Mouse (Mus musculus) spleen, postnatal 14 days (tissue): ENCODE measurements around the gene Bet1l.

ENCODE experiments used
- DNase-seq, 2 experiments: peaks; one replicate each; pipeline ENCODE4 v3.0.0; 2021 to 2022; ENCODE audit warnings: low spot score in 2 of 2

Bet1l gene

DNA sequence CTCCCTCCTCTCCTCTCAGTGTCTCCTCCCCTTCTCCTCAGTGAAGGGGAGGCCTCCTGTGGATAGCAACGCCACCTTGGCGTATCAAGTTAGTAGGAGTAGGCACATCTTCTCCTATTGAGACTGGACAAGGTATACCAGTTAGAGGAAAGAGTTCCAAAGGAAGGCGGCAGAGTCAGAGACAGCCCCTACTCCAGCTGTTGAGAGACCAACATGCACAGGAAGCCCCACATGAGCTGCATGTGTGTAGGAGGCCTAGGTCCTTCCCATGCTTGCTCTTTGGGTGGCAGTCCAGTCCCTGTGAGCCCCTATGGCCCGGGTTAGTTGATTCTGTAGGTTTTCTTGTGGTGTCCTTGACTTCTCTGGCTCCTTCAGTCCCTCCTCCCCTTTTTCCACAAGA, 24.0 kb downstream of the Bet1l start:
- no peak for DNase-seq

DNA sequence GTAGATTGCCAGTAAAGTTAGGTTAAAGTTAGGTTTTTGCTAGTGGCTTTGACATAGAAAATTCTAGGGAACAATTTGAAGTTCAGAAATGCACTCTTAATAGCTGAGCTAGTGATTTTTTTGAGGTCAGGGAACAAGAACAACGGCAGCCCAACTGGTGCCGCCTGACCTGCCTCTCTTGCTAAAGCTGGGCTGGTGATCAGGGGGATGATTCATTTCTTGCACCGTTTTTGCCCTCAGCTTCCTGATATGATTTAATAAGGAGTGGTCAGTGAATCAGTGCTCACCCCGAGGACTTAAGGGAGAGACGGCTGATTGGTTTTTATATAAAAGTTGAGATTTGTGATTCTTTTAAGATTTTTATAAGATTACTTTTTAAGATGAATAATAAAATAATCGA, 25.9 kb downstream of the Bet1l start:
- no peak for DNase-seq

DNA sequence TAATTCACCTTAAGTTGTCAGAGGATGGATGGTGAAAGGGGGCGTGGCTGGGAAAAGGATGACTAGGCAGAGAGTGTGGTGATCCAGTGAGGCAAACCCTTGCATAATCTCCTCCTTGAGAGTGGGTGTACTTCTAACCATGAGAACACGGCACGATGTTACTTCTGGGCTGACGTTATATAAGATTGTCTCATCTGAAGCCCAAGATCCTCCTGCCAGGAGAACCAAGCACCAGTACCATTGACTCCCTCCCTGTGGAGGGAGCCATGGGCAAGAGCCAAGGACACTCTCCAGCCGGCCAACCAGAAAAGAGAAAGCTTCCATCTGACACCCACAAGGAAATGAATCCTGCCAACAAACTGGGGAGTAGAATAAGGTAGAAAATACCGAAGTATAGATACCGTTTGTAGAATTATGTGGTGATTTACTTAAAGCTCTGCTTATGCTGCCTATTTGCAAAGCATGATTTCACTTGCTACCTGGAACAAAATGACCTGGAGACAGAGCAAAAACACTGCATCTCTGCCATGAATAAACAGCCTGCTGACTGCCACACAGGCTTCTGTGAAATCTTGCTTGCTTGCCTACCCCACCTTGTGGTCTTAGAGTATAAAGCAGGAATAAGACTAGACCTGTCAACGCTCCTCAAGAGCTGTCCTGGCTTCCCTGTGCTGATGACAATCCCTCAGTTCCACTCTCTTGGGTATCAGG, 29.1 kb downstream of the Bet1l start:
- DNase-seq, result no peak

DNA sequence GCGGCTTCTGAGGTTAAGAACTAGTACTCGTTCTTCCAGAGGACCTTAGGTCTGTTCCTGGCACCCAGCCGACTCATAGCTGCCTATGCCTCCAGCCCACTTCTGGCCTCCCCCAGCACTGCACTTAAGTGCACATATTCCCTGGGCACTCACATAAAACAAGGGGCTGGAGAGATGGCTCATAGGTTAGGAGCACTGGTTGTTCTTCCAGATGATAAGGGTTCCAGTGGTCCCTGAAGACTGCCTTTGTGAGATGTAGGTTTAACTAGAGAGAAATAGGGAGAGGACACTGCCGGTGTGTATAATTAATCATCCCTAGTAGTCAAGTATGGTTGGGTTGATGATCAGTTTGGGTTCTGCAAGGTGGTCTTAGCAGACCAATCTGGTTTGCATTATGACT, 34.6 kb downstream of the Bet1l start:
- DNase-seq, result no peak

DNA sequence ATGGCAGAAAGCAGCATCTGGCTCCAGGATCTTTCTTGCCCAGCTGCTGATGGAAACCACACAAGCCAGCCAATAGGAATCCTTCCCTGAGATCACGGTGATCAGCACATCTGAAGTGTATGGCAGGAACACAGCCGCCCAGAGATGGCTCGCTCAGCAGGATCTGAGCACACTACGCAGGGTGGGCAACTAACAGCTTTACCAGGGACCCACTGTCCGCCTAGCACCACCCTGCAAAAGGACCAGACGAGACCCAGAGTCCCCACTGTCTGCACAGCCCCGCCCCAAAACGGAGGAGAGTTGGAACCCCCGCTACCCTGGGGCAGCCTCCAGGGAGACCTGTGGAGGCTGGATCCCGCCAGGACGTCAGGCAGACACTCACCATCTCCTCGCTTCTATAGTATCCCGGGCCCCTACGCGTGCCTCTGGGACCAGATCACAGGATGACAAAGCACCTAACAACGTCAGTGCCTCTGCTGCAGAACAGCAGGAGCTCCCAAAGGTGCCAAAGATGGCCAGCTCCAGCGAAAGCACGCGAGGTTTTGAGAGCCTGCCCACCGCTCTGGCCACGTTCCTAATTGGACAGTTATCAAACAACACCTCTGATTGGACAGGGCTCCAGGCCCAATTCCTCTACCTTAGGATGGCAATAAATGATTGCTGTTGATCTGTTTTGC, 35.6 kb downstream of the Bet1l start, which contains the start of gene Zfp941:
Zfp941 (minus strand) TSS at position 526 of the 677 bp plus-strand sequence.
- DNase-seq, result no peak

DNA sequence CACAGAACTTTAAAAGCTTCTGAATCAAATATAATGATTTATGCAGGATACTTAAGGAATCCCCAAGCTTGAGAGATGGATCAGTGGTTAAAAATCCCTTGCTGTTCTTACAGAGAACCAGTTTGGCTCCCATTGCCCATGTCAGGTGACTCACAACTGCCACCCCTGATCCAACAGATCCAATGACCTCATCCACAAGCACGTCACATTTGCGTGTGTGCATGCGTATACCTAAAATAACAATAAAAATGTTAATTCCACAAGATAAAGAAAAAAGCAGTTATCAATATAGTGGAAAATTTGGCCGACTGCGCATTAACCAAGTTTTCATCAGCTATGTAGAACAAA, 36.1 kb downstream of the Bet1l start:
- no peak for DNase-seq

DNA sequence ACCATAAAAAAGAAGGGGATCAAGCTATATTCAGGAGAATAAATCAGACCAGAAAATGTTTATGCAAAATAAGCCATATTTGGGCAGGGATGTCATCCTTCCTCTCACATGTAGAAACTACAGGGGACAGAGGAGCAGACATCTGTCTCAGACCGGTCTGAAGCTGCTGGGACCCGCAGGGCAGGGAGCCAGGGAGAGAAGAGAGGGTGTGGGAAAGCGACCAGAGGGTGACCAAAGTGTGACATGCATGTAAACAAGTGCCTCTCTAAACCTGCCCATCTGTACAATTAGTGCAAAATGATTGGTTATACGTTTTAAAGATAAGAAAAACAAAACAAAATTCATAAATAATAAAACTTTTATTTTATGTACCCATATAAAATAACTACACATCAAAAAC, 37.2 kb downstream of the Bet1l start:
- no peak for DNase-seq

DNA sequence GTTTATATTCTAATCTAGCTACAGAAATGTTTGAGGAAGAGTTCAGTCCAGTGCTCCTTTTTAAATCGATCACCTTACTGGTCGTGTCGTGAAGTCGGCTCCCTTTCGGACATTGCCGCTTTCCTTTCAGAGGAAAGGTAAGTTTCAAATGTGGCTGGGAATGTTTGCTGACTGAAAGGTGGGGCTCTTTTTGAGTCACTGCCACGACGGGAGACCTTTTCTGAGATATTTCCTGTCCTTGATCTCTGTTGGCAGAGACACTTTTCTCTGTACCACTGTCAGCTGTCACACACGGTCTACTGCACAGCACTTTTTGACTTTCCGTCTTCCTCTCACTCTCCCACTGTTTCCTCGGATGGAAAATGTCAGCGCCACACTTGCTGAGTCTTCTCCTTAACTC, 44.5 kb downstream of the Bet1l start:
- no peak for DNase-seq

DNA sequence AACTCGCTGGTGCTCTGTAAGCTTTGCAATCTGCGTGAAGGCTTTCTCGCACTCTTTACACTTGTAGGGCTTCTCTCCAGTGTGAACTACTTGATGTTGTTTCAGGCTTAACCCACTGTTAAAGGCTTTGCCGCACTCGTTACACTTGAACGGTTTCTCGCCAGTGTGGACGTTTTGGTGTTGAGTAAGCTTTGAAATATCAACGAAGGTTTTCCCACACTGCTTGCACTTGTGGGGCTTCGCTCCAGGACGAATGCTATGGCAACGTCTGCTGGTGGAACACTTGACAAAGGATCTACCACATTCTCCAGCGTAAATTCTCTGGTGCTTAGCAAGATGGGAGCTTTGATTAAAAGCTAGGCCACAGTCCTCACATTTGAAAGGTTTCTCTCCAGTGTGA, 45.7 kb downstream of the Bet1l start:
- DNase-seq, result no peak

DNA sequence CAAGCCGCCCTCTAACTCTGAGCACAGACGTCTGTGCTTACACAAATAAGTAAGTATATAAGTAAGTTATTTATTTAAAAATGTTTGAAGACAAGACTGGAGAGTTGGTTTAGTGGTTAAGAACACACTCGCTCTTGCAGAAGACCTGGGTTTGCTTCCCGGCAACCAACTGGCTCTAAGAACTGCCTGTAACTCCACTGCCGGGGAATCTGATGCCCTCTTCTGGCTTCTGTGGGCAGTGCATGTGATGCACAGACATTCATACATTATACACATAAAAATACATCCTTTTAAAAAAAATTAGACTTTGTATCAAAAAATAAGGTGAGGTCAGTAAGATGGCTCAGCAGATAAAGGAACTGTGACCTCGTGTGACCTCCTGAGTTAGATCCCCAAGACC, 46.9 kb downstream of the Bet1l start:
- DNase-seq, result no peak

DNA sequence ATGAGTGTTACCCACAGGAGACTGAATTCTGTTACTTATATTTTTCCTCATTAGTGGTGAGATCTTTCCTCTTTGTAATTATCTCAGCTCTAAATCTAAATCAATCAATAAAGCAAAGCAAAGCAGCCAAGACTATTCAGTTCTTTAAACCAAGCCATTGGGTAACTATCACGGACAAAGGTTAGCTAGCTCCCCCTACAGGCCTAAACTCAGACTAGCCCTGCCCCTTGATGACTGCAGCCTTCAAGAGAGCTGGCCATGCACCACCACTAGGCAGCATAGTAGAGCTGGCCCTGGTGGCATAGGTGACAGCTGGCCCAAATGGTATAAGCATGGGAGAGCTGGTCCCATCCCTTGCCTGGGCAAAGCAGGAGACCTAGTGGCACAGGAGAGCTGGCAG, 51.7 kb downstream of the Bet1l start:
- DNase-seq, result no peak
